Mouse (Mus musculus) midbrain, embryonic 11.5 days (tissue): ENCODE results near the gene Brpf3. TPM values are rescaled to one million over a fixed set of nuclear protein-coding genes. Genes with fewer than 3 reads are reported as not detected.
A peak's percentile ranks its signal among the peaks of the same experiment; 100 is the strongest.
"Not testable (repeated sequence)": the region's sequence is repeated elsewhere in the genome, so short reads cannot be mapped to it uniquely, and the experiment has no call there.

Source experiments
- ATAC-seq: fragments of 200-750 bp; cut with Nextera tagmentation; 2 replicates; pipeline ENCODE4 v1.8.0; 2017; ENCODE audit warnings: moderate TSS enrichment, moderate library complexity; ENCODE audit not compliant: low FRiP score
- DNase-seq: peaks from one replicate; pipeline ENCODE4 v3.0.0; 2015; ENCODE audit warnings: low spot score; ENCODE audit errors: missing footprints
- H3K27ac ChIP-seq: fragments of 300-500 bp; sonication (generic); 2 replicates; pipeline ENCODE4 v1.5.1; 2014; ENCODE audit warnings: low read depth, low read length
- H3K27me3 ChIP-seq: fragments of 300-500 bp; sonication (generic); 2 replicates; pipeline ENCODE4 v1.6.1; 2014; ENCODE audit warnings: mild to moderate bottlenecking, low read length, moderate library complexity, mixed read lengths; ENCODE audit not compliant: control insufficient read depth, insufficient read depth
- H3K36me3 ChIP-seq: fragments of 300-500 bp; sonication (generic); 2 replicates; pipeline ENCODE4 v1.6.1; 2014; ENCODE audit warnings: mild to moderate bottlenecking, low read length, moderate library complexity, mixed read lengths; ENCODE audit not compliant: control insufficient read depth, insufficient read depth
- H3K4me1 ChIP-seq: fragments of 300-500 bp; sonication (generic); 2 replicates; pipeline ENCODE4 v1.6.1; 2014; ENCODE audit warnings: low read length; ENCODE audit not compliant: control insufficient read depth, insufficient read depth
- H3K4me2 ChIP-seq: fragments of 300-500 bp; sonication (generic); 2 replicates; pipeline ENCODE4 v1.6.1; 2014; ENCODE audit warnings: mild to moderate bottlenecking, moderate library complexity
- H3K4me3 ChIP-seq: fragments of 300-500 bp; sonication (generic); 2 replicates; pipeline ENCODE4 v1.5.1; 2014; ENCODE audit warnings: low read depth, low read length
- H3K9ac ChIP-seq: fragments of 300-500 bp; sonication (generic); 2 replicates; pipeline ENCODE4 v1.6.1; 2014; ENCODE audit warnings: low read length
- H3K9me3 ChIP-seq: fragments of 300-500 bp; sonication (generic); 2 replicates; pipeline ENCODE4 v1.6.1; 2016; ENCODE audit warnings: low read length; ENCODE audit not compliant: control insufficient read depth
- WGBS: fragments of 180-500 bp; shearing (Covaris S2); extraction: QIAGEN DNeasy Blood & Tissue Kit; methylation state at CpG from one replicate; pipeline ENCODE4 v1.1.7; 2014; 5-methylcytosine and 5-hydroxymethylcytosine counted together
- polyA plus RNA-seq: library from polyadenylated mRNA; unstranded; fragments of >200 nt; fragmentation: Nextera tagmentation; extraction: Ambion mirVana; gene quantifications from 2 replicates; pipeline ENCODE4 v1.2.1, GENCODE M21; 2014

Brpf3 gene
- polyA plus RNA-seq, 1 experiment from 2014 or later, result 9.7 TPM

GRCm38 (mm10) chr17:28769875-28770421, 30.9 kb upstream of the Brpf3 start:
- 8% methylated on average over 24 of the region's 24 CpGs for WGBS
- Histone ChIP-seq H3K9ac (peak overlapping the region; percentile 33; the same call in 1 of the 2 replicates), H3K27me3 (peaks cover 31% of the 10 kb centered on the region), H3K27ac (no peak overlapping the region), H3K4me3 (peak overlapping the region; percentile 27), H3K9me3 (no peaks in the 10 kb centered on the region), H3K36me3 (no peaks in the 10 kb centered on the region), H3K4me2 (peak overlapping the region; percentile 44), H3K4me1 (peaks cover 11% of the 10 kb centered on the region)
- DNase-seq (peak; percentile 91), ATAC-seq (no peak)

DNA sequence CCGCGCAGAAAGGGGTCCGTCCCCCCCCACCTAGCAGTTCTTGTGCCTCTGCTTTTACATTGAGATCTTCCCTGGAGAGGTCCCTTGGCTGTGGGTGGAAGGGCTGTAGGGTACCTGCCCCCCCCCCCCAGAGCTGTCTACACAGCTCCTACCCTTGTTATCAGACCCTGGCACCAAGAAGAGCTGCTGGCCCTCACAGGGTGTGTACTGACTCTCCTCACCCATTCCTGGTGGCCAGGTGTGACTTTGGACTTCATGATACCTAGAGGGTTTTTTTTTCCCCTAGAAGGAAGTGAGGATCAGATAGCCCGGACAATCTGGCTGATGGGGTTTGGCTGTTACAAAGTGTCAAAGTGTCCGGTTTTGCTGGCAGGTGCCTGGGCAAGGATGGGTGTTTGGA, 29.6 kb upstream of the Brpf3 start:
- Histone ChIP-seq H3K4me3 (no peak overlapping the region), H3K27me3 (peaks cover 31% of the 10 kb centered on the region), H3K27ac (no peak overlapping the region), H3K4me2 (no peak overlapping the region), H3K4me1 (peaks cover 11% of the 10 kb centered on the region), H3K9me3 (no peaks in the 10 kb centered on the region), H3K36me3 (no peaks in the 10 kb centered on the region), H3K9ac (no peak overlapping the region)
- DNase-seq, result no peak
- 87% methylated on average over 5 of the region's 5 CpGs for WGBS
- no peak for ATAC-seq

DNA sequence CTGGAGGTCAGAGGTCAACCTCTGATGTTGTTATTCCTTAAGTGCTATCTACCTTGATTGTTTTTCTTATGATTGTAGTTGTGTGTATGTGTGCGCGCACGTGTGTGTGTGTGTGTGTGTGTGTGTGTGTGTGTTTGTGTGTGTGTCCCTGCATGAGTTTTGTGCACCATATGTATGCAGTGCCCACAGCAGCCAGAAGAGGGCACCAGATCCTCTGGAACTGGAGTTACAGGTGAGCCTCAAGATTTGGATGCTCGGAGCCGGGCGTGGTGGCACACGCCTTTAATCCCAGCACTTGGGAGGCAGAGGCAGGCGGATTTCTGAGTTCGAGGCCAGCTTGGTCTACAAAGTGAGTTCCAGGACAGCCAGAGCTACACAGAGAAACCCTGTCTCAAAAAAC, 26.6 kb upstream of the Brpf3 start:
- peaks cover 17% of the 10 kb centered on the region for H3K27me3 ChIP-seq
- not testable (repeated sequence) for H3K4me2 ChIP-seq, H3K9ac ChIP-seq, H3K4me1 ChIP-seq, H3K4me3 ChIP-seq, H3K9me3 ChIP-seq, H3K36me3 ChIP-seq, ATAC-seq, H3K27ac ChIP-seq, DNase-seq
- 96% methylated on average over 8 of the region's 9 CpGs for WGBS

DNA sequence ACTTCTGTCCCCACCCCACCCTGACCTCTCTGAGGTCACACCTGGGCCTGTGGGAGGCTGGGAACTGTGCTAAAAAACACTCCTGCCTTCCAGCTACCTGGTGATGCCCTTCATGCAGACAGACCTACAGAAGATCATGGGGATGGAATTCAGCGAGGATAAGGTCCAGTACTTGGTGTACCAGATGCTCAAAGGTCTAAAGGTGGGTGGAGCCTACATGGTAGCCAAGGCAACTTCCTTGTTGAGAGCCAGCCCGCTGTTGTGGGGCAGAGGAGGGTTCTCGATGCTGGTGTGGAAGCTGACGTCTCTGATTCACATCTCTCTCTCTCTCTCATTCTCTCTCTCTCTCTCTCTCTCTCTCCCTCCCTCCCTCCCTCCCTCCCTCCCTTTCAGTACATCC, 25.7 kb upstream of the Brpf3 start:
- Histone ChIP-seq H3K4me2 (no peak overlapping the region), H3K27me3 (peaks cover 10% of the 10 kb centered on the region; the same call in 1 of the 2 replicates), H3K9ac (no peak overlapping the region), H3K36me3 (no peaks in the 10 kb centered on the region), H3K27ac (no peak overlapping the region), H3K4me3 (no peak overlapping the region), H3K4me1 (no peaks in the 10 kb centered on the region), H3K9me3 (no peaks in the 10 kb centered on the region)
- no peak for DNase-seq
- 90% methylated on average over 4 of the region's 4 CpGs for WGBS
- ATAC-seq, result no peak

DNA sequence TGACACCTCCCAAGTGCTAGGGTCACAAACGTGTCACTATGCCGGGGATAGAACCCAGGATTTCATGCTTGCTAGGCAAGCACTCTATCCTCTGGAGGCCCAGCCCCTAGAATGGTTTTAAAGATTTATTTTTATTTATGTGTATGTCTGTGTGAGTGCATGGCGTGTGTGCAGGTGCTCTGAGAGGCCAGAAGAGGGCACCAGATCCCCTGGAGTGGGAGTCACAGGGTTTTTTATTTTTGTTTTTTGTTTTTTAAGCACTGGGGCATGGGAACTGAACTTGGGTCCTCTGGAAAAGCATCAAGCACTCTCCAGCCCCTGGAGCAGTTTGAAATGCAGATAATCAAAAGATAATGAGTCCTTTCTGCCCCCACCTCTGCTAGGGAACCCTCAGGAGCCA, 24.1 kb upstream of the Brpf3 start:
- H3K4me1 ChIP-seq, result no peaks in the 10 kb centered on the region
- no peaks in the 10 kb centered on the region for H3K36me3 ChIP-seq
- no peak overlapping the region for H3K27ac ChIP-seq
- no peaks in the 10 kb centered on the region for H3K9me3 ChIP-seq
- H3K9ac ChIP-seq, result no peak overlapping the region
- H3K27me3 ChIP-seq, result no peaks in the 10 kb centered on the region
- 85% methylated on average over 3 of the region's 3 CpGs for WGBS
- H3K4me3 ChIP-seq, result no peak overlapping the region
- no peak overlapping the region for H3K4me2 ChIP-seq
- DNase-seq (no peak), ATAC-seq (no peak)

DNA sequence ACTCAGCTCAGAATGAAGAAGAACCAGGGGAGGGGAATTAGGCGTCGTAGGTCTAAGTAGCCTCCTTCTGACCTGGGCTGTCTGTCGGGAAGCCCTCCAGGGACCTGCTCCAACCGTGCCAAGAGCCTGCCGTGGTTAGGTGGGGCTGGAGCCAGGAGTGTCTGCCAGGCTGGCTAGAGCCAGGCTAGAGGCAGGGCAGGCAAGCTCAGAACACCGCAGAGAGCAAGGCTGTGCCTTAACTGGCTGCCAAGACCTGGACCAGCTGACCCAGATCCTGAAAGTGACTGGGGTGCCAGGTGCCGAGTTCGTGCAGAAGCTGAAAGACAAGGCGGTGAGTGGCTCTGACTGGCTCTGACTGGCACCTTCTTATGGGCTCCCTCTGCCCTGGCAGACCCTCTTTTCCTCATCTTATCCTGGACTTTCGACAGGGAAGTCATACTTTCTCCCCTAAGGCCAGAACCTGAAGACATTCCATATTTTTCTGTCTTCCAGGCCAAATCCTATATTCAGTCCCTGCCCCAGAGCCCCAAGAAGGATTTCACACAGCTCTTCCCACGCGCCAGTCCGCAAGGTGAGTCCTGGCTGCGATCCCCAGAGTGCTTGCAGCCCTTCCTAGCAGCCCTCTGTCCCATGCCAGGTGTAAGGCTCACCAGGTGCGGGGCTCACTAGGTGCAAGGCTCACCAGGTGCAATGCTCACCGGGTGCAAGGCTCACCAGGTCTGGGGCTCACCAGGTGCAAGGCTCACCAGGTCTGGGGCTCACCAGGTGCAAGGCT, 23.5 kb upstream of the Brpf3 start:
- Histone ChIP-seq H3K4me2 (no peak overlapping the region), H3K4me3 (no peak overlapping the region)
- no peak for ATAC-seq

GRCm38 (mm10) chr17:28779735-28780134, 21.2 kb upstream of the Brpf3 start:
- H3K9ac ChIP-seq, result no peak overlapping the region

More for the DNA sequence above, 23.5 kb upstream of the Brpf3 start:
- Histone ChIP-seq H3K4me1 (no peaks in the 10 kb centered on the region), H3K9ac (no peak overlapping the region), H3K9me3 (no peaks in the 10 kb centered on the region), H3K27ac (no peak overlapping the region), H3K27me3 (no peaks in the 10 kb centered on the region), H3K36me3 (no peaks in the 10 kb centered on the region)
- 88% methylated on average over 16 of the region's 16 CpGs for WGBS
- DNase-seq, result no peak

DNA sequence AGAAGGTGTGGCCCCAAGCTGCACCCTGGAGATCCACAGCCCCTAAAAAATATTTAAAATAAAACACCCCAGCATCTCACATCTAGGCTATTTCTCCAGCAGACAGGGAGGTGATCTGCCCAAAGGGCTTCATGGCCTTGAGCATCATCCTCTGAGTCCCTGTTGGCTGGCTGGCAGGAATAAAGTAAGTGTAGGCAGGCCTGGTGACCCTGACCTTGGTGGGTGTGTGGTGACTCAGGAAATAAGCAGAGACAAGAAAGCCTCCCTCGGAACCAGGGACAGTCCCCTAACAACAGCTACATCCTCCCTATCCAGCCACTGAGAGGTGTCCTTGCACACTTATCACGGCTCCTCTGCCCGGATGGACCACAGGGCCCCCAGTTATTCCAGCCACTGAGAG, 20.1 kb upstream of the Brpf3 start:
- no peak overlapping the region for H3K4me3 ChIP-seq
- no peaks in the 10 kb centered on the region for H3K9me3 ChIP-seq
- no peak overlapping the region for H3K27ac ChIP-seq
- H3K36me3 ChIP-seq, result no peaks in the 10 kb centered on the region
- 78% methylated on average over 3 of the region's 3 CpGs for WGBS
- H3K4me2 ChIP-seq, result no peak overlapping the region
- H3K27me3 ChIP-seq, result no peaks in the 10 kb centered on the region
- no peak overlapping the region for H3K9ac ChIP-seq
- ATAC-seq (no peak), DNase-seq (peak; percentile 64)
- H3K4me1 ChIP-seq, result no peaks in the 10 kb centered on the region

More at GRCm38 (mm10) chr17:28779735-28780134, 21.2 kb upstream of the Brpf3 start:
- no peaks in the 10 kb centered on the region for H3K36me3 ChIP-seq
- no peak overlapping the region for H3K27ac ChIP-seq
- no peak for ATAC-seq
- H3K9me3 ChIP-seq, result no peaks in the 10 kb centered on the region
- H3K4me1 ChIP-seq, result no peaks in the 10 kb centered on the region
- 83% methylated on average over 3 of the region's 3 CpGs for WGBS
- H3K4me3 ChIP-seq, result no peak overlapping the region
- DNase-seq, result peak; percentile 4
- H3K27me3 ChIP-seq, result no peaks in the 10 kb centered on the region
- no peak overlapping the region for H3K4me2 ChIP-seq

GRCm38 (mm10) chr17:28781290-28782045, 19.4 kb upstream of the Brpf3 start:
- H3K27ac ChIP-seq, result no peak overlapping the region
- no peak for ATAC-seq

More at GRCm38 (mm10) chr17:28781290-28782045, 19.4 kb upstream of the Brpf3 start:
- Histone ChIP-seq H3K9me3 (no peaks in the 10 kb centered on the region), H3K27me3 (no peaks in the 10 kb centered on the region), H3K9ac (no peak overlapping the region), H3K4me2 (no peak overlapping the region), H3K4me1 (no peaks in the 10 kb centered on the region), H3K36me3 (no peaks in the 10 kb centered on the region), H3K4me3 (no peak overlapping the region)
- DNase-seq, result peak; percentile 68
- WGBS, result 56% methylated on average over 9 of the region's 9 CpGs
